In genomic region chrX:169997854-169998456, GRCm38 (mm10) we compare ENCODE assay signal across 8 mouse cellular contexts. TPM values are rescaled to one million over a fixed set of nuclear protein-coding genes. Genes with fewer than 3 reads are reported as not detected.
DNase-seq lines count a peak whose midpoint lies in the region; ATAC-seq lines count a peak whose summit lies in the region.

No protein-coding gene starts in this region.

- peak; percentile 100 for DNase-seq in adipocyte (ENCODE audit: low spot score)
- peak; percentile 77 for DNase-seq in embryo, embryonic 10 days (ENCODE audit: low spot score)
- peak; percentile 100 for DNase-seq in gastrocnemius, postnatal 10 days
- peak; percentile 100 for DNase-seq in induced T-regulatory cell, adult 2 months (ENCODE audit: low read depth)
- peak; percentile 98 to 100 for DNase-seq in left cerebral cortex, adult 9 months (ENCODE audit: low spot score in 2 of 2)
- peak; percentile 100 for DNase-seq in right cerebral cortex, postnatal 14 days
- DNase-seq in urinary bladder, postnatal 36 days (ENCODE audit: low spot score in 2 of 2): peak; percentile 100

- ATAC-seq in megakaryocyte progenitor cell, adult 5-6 weeks (replicated peaks; ENCODE audit: poor library complexity): peak; percentile 60

RNA-seq across cellular contexts. Expression of gene Gm21887, which starts 11.5 kb away (rescaled TPM):
- 10 to 100 TPM; 47.0 to 72.9 TPM for total RNA-seq in gastrocnemius, postnatal 10 days (2021)
- total RNA-seq in megakaryocyte progenitor cell, adult 5-6 weeks (2015): 69.2 and 81.4 TPM in 2 replicates
- total RNA-seq in megakaryocyte progenitor cell, adult 5-6 weeks (2017): 171 and 231 TPM in 2 replicates

Comparison
In these comparisons a context has a peak if more than half of its experiments do, and no peak if none do; other contexts are left out.
1. Peak in every context shown above with its lines: DNase-seq and ATAC-seq.